Mouse (Mus musculus): ENCODE measurements around the gene Mthfd2l. TPM values are rescaled to one million over a fixed set of nuclear protein-coding genes. Genes with fewer than 3 reads are reported as not detected.

Mthfd2l gene
- 1 to 10 TPM in 2 of 3 experiments, under 1 TPM in 1; 0.80 to 2.3 (median 1.3) TPM for polyA plus RNA-seq (2017; shearing (Covaris generic))

DNA sequence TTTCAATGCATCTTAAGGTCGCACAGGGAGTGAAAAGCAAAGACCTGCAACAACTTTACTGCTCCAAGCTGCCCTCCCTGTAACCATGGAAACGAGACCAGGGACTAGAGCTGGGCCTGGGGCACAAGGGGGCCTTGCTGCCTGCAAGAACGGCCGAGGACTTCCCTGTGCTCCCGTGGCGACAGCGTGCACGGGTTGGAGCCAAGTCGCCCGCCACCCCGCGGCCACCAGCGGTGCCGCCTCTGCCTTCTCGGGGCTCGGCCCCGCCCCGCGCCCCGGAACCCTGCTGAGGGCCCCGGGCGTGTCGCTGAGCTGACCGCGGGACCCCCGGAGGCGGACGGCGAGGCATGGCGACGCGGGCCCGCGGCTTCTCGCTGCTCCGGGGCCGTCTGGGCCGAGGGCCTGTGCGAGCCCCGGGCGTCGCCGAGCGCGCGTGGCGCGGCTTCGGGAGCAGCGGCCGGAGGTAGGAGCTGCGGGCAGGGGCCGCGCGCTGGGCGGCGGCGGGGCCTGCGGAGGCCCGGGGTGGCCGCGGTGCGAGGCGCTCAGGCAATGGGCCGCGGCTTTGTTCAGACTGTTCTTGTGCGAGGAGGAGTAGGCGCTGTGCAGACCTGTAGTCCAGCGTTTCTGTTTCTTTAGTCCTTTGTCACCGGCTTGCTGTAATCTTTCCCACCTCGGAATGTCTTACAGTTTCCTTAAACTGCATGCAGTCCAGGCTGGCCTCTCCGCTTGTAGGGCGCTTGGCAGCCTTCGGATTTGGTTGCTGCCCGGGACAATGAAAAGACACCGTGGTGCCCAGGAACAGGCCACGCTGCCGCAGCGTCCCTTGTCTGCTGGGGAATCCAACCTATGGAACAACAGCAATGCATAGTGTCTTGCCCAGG is at the start of gene Mthfd2l:
Gene Mthfd2l, plus strand, starts transcription at position 147 of the 881 bp plus-strand sequence.
- peak; percentile 96 for ATAC-seq

DNA sequence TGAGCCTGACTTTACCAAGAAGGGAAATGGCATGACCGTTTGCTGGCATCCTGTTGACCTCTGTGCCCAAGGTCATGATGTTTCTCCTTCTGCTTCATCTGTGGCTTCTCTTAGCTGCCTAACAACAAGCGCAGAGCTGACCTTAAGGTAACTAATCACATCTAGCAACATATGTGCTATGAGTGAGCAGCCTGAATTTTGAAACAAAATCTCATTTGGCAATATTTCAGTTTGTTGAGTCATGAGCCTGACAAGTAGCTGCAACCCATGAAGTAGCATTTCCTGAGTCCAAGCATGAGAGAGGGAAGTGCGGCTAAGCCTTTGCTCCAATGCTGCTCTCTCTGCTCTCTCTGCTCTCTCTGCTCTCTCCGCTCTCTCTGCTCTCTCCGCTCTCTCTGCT is 49.2 kb upstream of the Mthfd2l start:
- ATAC-seq: no peak

DNA sequence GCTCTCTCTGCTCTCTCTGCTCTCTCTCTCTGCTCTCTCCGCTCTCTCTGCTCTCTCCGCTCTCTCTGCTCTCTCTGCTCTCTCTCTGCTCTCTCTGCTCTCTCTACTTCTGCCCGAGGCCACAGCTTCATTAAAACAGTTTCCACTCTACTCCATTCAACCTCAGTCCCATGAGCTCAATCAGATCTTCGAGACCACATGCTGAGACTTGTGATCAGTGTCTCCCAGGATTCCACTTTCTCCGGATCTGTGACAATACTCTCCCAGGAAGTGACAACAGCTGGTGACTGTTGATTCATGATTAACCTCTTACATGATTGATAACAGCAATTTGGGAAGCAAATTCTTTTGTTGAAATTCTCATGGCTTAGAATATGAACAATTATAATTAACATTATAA is 48.8 kb upstream of the Mthfd2l start:
- no peak for ATAC-seq

DNA sequence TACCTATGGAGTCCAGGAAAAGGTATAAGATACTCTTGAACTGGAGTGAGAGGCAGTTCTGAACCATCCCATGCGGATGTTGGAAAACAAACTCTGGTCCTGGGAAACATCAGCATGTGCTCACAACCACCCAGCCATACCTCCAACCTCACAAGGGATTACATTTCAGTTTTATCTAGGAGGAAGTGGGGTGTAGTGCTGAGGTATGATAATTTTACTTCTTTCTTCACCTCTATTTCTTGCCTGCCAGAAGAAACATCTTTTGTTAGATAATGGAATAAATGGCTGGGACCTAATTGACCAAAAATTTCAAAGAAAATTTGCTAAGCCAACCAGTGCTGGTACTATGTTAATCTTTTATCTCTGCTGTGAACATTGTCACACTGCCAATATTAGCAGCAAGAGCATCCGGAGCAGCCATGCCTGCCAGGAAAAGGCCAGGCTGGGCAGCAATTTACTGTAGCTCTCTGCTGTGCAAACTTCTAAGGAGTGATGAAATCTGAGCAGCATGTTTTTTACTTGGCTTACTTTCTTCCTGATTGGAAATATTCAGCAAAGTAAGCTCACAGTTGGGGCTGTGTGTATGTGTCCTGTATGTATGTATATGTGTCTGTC is 46.2 kb upstream of the Mthfd2l start:
- ATAC-seq: peak; percentile 44

DNA sequence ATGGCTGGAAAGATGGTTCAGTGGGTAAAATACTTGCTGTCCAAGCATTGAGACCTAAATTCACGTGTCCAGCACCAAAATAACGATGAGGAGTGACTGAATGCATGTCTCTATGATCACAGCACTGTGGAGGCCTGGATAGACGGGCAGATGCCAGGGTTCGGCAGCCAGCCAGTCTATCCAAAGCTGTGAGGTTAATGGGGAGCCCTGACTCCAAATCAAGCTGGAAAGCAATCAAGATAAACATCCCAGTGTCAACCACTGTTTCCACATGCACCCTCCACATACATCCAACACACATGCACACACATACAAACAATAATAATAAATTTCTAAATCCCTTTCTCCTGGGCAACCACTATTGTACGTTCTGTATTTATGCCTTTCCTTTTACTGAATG is 42.3 kb upstream of the Mthfd2l start:
- ATAC-seq: no peak

DNA sequence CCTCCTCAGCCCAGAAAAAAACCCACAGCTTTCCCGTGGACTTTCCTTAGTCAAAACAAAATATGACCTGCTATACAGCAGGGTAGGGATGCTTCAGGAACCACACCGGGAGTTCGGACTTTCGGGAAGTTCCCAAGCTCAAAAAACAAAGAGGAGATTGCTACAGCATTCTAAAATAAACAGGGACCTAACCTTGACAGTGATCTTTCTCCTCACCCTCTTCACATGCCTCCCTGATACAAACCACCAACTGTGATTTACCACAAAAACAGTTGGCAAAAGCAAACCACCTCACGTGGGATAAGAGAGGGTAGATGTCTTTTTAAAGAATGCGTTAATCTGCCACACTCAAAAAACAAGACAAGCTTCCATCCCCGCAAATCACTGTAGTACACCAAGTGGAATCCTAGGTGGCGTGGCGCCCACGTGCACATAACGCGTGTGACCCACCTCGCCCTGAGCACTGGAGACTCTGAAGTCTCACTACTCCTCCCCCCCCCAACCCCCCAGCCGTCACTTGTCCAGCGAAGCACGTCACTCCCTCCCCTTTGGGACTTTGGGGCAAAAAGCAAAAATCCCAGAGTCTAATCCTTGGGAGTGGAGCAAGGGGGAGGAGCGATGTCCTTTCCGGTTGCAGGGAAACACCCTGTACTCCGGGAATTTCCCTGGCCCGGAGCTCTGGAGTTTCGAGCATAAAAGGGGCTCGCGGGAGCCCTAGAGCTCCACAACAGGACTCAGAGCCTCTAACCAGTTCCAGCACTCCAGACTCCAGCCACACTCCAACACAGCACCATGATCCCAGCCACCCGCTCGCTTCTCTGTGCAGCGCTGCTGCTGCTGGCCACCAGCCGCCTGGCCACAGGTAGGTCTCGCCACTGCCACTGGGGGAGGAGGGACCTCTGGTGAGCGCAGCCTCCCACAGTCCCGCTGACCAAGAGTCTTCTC is 40.1 kb upstream of the Mthfd2l start, which contains the start of gene Cxcl1:
Gene Cxcl1, plus strand, starts transcription at position 723 of the 945 bp plus-strand sequence.
- ATAC-seq: no peak

DNA sequence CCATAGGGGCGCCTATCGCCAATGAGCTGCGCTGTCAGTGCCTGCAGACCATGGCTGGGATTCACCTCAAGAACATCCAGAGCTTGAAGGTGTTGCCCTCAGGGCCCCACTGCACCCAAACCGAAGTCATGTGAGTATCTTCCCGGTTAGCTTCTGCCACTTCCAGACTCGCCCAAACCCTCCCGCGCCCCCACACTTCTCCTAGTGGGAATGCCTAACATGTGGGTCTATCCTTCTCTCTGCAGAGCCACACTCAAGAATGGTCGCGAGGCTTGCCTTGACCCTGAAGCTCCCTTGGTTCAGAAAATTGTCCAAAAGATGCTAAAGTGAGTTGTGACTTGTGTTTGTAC is 39.5 kb upstream of the Mthfd2l start:
- ATAC-seq: no peak

DNA sequence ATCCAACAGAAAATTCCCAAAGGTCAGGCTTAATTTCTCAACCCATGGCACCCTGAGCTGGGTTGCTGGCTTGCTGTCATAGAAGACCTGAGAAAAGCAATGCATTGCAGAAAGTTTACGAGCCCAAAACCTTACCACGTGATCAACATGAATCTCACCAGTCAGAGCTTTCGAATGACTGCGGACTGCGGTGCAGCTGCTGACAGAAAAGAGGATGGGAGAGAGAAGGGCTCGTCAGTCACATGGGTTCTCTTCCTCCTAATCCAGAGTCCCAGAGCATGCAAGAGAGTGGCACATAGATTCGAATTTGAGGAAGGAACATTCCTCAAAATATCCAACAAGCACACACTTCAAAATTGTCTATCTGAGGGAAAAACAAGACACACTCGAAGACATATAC is 36.7 kb upstream of the Mthfd2l start:
- ATAC-seq: no peak

DNA sequence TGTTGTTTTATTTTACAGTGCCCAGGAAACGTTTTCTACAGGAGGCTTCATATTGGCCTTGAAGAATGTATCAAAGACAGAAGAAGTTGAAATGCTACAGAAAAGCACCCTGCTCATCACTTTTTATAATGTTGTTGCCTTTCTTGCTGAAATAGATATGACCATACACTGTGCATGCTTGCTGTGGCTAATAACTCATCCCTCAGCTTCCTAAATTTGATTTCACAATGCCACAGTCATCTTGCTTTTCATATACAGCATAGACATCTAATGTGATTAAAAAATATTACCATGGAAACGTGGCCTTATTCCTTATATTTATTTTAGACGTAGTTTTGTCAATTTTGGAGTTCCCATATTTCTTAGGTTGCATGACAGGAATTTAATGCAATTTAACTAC is 33.5 kb upstream of the Mthfd2l start:
- ATAC-seq: no peak

DNA sequence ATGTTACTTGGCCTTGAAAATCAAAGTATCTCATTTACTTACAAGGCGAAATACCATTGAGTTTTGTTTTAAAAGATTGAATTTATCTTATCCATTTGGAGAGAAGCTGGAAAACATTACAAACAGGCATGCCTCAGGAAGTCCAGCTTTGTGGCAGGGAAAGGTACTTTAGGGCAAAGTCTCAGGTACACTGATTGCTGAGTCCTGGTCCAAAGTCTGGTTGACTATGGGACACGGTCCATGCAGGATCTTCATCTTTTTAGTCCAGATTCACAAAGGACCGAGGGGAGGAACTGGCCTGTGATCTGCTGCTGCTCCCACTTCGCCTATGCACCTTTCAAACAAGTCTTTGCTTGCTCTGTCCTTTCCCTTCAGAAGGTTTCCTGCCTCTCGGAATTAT is 31.6 kb upstream of the Mthfd2l start:
- no peak for ATAC-seq

DNA sequence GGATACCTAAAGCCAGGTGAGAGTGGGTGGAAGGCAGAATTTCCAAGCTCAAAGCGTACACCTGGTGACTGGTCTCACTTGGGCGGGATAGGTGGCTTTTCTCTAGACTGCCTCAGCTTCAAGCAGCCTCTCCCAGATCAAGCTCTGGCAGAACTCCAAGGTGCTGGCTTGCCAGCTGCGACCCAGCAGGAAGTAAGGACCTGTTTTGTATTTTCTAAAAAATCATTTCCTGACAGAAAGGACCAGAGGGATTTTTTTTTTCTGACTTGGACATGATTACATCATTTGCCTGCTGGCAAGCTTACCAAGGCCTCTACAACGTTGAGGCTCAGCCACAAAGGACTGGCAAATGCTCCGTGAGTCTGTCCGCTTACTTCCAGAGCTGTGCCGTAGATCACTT is 30.8 kb upstream of the Mthfd2l start:
- no peak for ATAC-seq

DNA sequence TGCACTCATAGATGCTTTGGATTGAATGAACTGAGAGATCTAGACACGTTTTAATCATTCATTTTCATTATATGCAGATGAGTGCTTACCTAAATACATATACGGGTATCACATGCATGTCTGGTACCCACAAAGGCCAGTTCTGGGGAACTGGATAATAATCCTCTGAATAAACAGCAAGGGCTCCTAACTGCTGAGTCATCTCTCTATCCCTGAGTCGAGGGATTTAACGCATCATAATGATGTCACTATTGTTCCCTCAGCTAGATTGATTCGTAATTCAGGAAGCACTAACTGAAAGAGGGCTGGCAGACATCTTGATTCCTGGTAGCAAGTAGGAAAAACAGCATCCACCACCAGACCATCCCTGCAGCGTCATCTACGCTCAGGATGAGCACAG is 30.2 kb upstream of the Mthfd2l start:
- no peak for ATAC-seq

DNA sequence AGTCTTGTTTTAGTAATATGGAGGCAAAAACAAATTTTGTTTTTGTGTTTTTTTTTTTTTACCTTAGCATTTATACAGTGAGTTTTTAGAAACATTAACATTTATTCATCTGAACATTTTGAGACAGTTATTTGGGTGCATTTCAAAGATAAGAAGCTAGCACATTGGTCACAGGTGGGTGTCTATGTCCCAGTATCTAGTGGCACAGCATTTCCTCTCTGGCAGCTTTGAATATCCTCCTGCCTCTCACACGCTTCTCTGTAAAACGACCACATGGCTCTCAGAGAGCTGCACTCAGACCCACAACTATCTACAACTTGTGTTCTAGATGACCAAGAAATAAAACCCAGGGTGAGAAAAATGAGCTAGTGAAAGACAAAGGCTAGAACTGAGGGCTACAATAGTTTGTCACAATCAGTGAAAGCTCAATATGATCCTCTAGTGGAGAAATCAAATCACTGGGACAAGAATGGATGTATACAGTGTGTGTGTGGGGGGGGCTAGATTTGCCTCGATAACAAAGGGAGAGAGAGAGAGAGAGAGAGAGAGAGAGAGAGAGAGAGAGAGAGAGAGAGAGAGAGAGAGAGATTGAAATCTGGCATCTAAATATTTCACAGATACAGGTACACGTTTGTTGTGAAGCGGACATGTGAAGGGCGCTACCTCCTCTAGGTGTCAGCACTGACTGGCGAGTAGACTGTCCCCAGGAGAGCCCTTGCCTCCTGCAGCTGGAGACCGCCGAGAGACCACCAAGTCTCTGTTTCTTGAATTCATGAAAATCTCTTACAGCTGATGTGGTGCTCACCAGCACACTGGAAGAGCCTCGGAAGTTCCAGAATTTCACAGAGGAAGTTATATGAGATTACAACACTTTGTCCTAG is 28.3 kb upstream of the Mthfd2l start:
- ATAC-seq: peak; percentile 53

DNA sequence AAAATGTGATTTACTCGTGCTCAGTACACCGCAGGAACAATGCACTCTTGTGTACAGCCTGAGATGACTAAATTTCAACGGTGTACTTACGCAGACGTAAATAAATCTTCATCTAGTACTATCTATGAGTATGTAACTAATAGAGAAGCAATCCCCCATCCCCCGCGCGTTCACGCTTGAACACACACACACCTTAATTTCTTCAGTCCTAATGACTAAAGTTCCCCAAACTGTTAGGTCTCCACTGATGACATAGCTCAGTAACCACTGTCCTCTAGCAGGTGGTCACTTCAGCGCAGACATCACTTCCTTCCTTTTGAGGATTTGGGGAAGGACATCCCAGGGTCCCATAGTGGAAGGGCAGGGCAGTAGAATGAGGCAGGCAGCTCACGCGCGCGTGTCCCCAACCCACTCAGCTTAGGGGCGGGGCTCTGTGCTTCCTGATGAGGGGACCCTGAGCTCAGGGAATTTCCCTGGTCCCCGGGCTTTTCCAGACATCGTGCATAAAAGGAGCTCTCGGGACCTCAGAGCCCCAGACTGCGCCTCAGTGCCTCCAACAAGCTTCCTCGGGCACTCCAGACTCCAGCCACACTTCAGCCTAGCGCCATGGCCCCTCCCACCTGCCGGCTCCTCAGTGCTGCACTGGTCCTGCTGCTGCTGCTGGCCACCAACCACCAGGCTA is 27.4 kb upstream of the Mthfd2l start, which contains the start of gene Cxcl2:
Gene Cxcl2, plus strand, starts transcription at position 533 of the 682 bp plus-strand sequence.
- ATAC-seq: peak; percentile 6

DNA sequence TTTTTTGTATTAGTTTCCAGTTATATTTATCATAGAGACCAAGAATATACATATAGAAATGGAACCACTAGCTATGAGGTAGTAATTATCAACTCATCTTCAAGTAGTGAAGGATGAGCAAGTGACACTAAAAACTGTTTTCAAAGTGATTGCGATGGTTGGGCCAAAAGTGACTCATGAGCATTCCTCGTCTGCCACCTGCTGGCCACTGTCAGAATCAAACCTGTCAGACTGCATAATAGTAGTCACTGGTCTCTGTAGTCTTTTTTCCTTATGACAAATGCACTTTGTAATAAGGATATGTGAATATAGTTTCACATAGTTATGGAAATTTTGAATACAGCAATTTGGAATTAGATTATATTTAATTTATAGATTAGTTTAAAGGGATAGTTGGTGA is 21.9 kb upstream of the Mthfd2l start:
- peak; percentile 89 for ATAC-seq

DNA sequence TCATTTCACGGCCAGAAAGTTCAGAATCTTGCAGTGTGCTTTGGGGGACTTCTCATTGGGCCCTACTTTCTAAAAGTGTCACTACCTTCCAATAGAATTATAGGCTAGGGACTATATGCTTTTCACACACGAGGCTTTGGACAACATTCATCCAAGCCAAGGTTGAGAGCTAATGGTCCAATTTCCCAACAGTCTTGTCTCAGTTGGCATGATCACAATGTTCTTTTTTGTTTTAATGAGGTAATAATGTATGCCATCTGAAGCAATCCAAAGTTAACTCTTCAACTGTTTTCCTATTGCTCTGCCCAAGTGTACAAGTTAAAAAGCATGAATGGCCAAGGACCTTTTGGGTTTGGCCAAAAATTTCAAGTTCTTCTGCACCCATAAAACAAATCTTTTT is 11.4 kb upstream of the Mthfd2l start:
- no peak for ATAC-seq

DNA sequence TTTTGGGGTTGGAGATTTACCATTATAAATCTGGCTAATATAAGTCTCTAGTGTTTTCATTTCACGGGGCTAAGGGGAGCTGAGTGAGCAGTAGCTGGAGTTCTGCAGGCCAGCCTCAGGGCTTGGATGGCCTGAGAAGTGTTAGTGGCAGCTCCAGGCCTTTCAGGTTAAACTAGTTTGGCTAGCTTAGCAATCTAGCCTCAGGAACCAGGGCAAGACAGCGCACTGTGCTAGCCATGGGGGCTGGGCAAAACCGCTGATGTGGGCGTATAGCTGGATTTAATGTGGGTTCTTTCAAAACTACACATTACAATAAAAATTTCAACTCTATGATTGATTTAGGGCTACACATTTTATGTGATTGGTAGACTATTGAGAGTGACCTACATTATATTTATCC is 8.0 kb upstream of the Mthfd2l start:
- no peak for ATAC-seq

DNA sequence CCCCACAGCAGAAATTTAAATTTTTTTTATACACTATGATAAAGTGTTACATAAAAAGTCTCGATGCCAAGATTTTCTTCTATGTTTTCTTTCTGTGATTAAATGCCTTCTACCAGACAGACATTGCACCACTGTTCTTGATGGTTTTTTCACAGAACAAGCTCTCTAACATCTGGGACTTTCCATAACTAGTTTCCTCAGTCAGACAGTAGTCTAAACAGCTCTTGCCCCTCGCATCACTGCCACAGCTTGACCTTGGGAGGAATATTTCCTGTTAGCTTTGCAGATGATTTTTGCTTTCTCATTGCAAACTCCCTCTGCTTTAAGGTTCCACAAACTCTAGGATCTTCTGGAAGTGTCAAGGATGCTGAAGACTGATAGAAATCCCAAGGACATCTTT is 371 bp upstream of the Mthfd2l start:
- ATAC-seq: peak; percentile 16

DNA sequence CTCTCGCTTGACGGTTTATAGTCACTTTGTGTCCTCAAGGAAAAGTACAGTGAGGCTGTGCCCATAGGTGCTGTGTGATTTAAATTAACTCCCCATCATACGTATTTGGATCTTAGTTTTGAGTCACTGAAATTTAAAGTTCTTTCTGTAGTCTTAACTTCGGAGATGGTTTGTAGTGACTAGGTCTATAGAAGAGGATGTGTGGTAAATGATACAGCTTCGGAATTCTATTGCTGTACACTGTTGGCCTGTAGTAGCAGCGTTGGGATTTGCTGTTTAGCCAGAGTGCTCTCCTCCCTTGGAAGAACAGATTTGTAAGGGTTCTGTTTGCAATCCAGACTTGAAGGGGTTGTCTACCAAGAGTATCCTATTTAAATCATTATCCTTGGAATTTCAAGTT is 994 bp downstream of the Mthfd2l start:
- ATAC-seq: no peak

DNA sequence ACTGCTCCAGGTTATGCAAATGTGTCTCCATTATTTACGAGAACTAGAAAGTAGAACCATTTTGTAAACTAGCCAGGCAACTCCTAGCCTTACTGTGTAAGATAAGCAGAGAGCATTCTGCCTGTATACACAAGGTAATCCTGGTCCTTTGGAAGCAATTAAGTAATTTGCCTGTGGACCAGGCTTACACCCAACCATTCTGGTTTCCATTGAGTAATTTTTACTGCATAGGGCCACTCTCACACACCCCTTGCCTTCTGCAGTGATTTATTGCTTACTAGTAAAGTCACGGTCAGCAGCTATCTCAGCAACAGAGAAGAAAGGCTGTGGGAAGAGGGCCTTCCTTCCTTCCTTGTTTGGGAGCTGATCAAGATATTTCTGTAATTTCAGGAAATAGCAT is 5.8 kb downstream of the Mthfd2l start:
- ATAC-seq: no peak

DNA sequence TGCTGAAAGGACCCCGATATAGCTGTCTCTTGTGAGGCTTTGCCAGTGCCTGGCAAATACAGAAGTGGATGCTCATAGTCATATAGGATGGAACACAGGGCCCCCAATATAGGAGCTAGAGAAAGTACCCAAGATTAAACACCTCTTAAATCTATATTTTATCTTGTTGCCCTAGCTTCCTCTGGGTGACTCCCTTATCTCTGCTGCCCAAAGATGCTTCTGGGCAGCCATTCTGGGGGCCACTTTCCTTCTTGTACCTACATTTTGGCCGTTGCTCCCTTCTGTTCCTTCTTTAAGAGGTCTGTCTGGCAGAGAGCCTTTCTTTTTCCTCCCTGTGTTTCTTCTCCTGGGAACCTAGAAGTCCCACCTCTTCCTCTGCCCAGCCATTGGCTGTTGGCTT is 14.5 kb downstream of the Mthfd2l start:
- no peak for ATAC-seq

Data from inflammation-experienced regulatory T-cells, adult 6 months (primary cell).